Mouse (Mus musculus) erythroblast, embryonic 14.5 days (primary cell): Measurements from ENCODE around the gene Ulk4.

Source experiments
- GATA1 ChIP-seq: IDR thresholded peaks from 2 replicates; pipeline ENCODE4 v1.6.1; 2012; ENCODE audit warnings: low read length, inconsistent platforms, mixed read lengths
- TAL1 ChIP-seq: IDR thresholded peaks from 3 replicates; pipeline ENCODE4 v1.6.1; 2012; ENCODE audit warnings: low read length, inconsistent platforms, mixed read lengths

- TF ChIP-seq TAL1 (no peak), GATA1 (no peak)
These were observed 217.7 kb downstream of the Ulk4 start for GRCm38 (mm10) chr9:121059286-121059685.
